Mouse (Mus musculus): Measurements from ENCODE around the gene Zfp874b.
"Not testable (repeated sequence)": the region's sequence is repeated elsewhere in the genome, so short reads cannot be mapped to it uniquely, and the experiment has no call there.

Zfp874b gene

GRCm38 (mm10) chr13:67483625-67484423 lies at the start of gene Zfp874b:
Gene Zfp874b, minus strand, starts transcription at chr13:67484258.
- peak; percentile 69 for DNase-seq (ENCODE audit: low read depth, low spot score)

GRCm38 (mm10) chr13:67527049-67527730 lies 43.1 kb upstream of the Zfp874b start:
- DNase-seq (ENCODE audit: low read depth, low spot score), result no peak

GRCm38 (mm10) chr13:67525753-67526410 lies 41.8 kb upstream of the Zfp874b start, which contains the start of the genes Gm26965 and Zfp87:
Gene Gm26965, minus strand, starts transcription at chr13:67526151.
Gene Zfp87, minus strand, starts transcription at chr13:67526177.
- DNase-seq (ENCODE audit: low read depth, low spot score), result peak; percentile 81

- DNase-seq (ENCODE audit: low read depth, low spot score), result no peak
Observed at GRCm38 (mm10) chr13:67500908-67501307, 16.9 kb upstream of the Zfp874b start.

DNA sequence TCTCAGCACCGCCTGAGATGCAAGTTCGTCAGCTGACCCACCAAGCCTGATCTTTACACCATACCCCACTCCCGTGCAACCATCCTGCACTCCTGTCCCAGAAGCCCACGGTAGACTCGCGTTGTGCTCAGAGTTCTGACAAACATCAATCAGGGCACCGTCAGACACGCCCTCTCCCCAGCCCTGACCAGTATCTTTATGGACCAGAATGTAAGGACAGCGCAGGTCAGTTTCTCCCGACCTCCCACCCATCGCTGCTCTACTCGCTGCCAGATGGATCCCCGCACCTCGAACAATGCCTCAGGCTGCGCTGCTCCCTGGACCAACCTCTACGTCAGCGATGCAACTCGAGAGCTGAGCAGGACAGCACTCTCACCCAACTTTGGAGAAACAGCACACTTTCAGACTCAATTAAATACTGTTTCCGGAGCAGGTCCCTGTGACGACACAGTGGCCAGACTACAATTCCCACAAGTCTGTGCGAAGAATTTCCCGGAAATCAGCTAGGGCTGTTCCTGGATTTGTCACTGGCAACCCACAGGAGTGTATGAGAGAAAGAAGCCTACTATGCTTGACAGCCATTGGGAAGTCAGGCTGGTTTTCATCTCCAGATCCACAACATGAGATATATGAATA lies 16.1 kb upstream of the Zfp874b start, which contains the start of gene Zfp58:
Gene Zfp58 (minus strand): TSS at position 472 of the 636 bp plus-strand sequence.
- DNase-seq (ENCODE audit: low read depth, low spot score), result peak; percentile 76

GRCm38 (mm10) chr13:67495631-67496030 lies 11.6 kb upstream of the Zfp874b start:
- no peak for DNase-seq (ENCODE audit: low read depth, low spot score)

DNA sequence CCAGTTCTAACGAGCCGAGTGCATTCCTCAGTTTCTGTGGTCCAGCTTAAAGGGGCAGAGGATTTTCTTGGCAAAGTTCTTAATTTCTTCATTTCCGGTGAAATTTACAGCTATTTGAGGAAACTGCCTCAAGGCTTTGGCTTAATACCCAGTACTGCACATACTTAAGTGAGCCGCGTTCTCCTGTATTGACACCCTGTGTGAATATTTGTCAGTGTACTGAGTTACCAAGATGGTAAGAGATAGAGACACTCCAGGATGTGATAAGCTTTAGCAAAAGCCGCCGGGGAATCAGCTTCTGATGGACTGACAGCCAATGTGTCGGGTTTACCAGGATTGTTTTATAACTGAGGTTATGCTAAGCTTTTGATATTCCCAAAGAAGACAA lies 360 bp upstream of the Zfp874b start:
- DNase-seq (ENCODE audit: low read depth, low spot score), result no peak

- no peak for DNase-seq (ENCODE audit: low read depth, low spot score)
Observed at GRCm38 (mm10) chr13:67481528-67481927, 2.5 kb downstream of the Zfp874b start.

DNA sequence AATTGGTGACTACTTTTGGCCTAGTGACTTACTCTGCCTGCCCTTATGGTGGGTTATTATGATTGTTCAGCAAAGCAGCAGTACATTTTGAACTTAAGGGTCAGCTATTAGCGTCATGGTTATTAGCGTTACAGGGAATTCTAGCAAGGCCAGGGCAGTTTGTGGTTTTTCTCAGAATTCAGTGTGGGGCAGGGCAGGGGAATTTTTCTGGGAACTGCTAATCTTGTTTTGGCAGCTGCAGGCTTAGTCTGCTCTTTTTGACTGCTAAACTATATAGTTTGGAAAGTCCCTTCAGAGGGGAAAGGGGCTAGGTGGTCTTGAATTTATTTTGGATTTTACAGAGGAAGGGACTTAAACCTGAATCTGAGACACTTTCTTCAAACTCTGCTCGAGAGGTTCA lies 14.8 kb downstream of the Zfp874b start:
- no peak for DNase-seq (ENCODE audit: low read depth, low spot score)

GRCm38 (mm10) chr13:67463506-67464185 lies 20.4 kb downstream of the Zfp874b start:
- not testable (repeated sequence) for DNase-seq (ENCODE audit: low read depth, low spot score)

DNA sequence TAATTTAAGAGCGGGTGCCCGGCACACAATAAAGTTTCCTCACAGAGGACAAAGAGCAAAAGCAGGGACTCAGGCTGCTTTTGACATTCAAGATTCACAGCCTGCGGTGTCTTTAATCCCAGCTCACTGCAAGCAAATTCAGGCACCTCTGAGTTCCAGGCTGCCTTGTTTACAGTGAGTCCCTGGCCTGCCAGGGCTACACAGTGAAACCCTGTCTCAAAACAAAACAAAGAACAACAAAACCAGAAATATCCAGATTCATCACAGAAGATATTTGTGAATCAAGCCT lies 32.1 kb downstream of the Zfp874b start:
- no peak for DNase-seq (ENCODE audit: low read depth, low spot score)

GRCm38 (mm10) chr13:67451172-67452020 lies 32.7 kb downstream of the Zfp874b start, which contains the start of gene Zfp874a:
Gene Zfp874a, minus strand, starts transcription at chr13:67451624.
- DNase-seq (ENCODE audit: low read depth, low spot score), result peak; percentile 61

DNA sequence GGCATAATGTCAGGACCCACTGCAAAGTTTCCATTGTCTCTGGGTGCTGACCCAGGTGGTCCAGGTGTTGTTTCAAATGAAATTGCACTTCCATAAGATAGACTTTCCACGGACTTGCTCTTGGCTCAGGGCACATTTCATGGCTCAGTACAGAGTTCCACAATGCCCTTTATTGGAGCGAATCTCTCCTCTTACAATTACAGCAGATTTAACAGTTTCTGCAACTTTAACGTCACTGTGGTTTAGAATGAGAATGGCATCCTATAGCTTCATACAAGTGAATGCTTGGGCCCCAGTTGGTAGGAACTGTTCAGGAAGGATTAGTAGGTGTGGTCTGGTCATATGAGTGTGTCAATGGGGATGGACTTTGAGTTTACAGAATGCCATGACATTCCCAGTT lies 47.0 kb downstream of the Zfp874b start:
- DNase-seq (ENCODE audit: low read depth, low spot score), result not testable (repeated sequence)

DNA sequence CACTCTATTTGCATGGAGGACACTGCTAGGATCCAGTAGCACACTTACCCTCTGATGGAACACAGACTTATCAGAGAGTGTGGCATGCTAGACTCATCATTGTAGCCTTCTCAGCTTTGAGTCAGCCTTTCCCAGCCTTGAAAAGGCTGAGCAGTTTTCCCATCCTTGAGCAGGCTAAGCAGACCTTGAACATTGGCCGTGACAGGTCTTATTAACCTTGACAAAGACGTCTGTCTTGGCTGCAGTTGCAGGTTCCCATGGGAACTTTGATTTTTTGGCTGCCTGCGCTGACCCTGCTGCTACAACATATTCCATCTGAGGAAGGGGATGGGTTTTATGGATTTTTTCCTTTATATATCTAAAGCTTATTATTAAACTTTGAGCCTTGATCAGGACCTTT lies 55.9 kb downstream of the Zfp874b start:
- DNase-seq (ENCODE audit: low read depth, low spot score), result no peak

DNA sequence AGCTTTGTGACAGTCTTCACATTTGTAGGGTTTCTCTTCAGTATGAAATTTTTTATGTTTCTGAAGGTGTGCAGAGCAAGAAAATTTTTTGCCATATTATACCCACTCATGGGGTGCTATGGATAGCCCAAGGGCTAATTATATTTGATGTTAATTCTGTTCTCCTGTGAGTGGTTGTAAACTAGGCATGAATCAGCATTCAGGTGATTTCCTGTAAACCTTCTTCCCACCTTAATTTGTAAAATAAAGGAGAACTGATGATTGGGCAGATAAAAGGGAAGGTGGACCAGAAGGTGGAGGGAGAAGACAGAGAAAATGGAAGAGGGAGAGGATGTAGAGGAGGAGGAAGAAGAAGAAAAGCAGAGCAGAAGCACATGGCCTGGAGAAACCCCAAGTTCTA lies 58.4 kb downstream of the Zfp874b start:
- not testable (repeated sequence) for DNase-seq (ENCODE audit: low read depth, low spot score)

- DNase-seq (ENCODE audit: low read depth, low spot score), result not testable (repeated sequence)
Observed at GRCm38 (mm10) chr13:67422532-67422931, 61.5 kb downstream of the Zfp874b start.

Measured in retina, postnatal 7 days (tissue).